Mouse (Mus musculus): ENCODE data around the gene Rccd1. TPM values are rescaled to one million over a fixed set of nuclear protein-coding genes. Genes with fewer than 3 reads are reported as not detected.

The Rccd1 gene
- polyA plus RNA-seq, 1 experiment from 2014 or later = 13.5 TPM

GRCm38 (mm10) chr7:80269751-80270255 is 54.5 kb downstream of the Rccd1 start:
- WGBS = under 1% methylated on average over 23 of the region's 23 CpGs
- no peaks in the 10 kb centered on the region for H3K27me3 ChIP-seq
- H3K4me3 ChIP-seq = peak overlapping the region; percentile 68
- peaks cover 6% of the 10 kb centered on the region; the same call in 1 of the 2 replicates for H3K9me3 ChIP-seq
- peaks cover 49% of the 10 kb centered on the region for H3K36me3 ChIP-seq
- peak overlapping the region; percentile 76 for H3K27ac ChIP-seq (replicated peaks)
- H3K9ac ChIP-seq (replicated peaks) = peak overlapping the region; percentile 78
- peaks cover 28% of the 10 kb centered on the region for H3K4me1 ChIP-seq
- peak; percentile 88 for ATAC-seq (replicated peaks)
- H3K4me2 ChIP-seq (replicated peaks) = peak overlapping the region; percentile 84

- Histone ChIP-seq H3K27me3 (no peaks in the 10 kb centered on the region), H3K9me3 (no peaks in the 10 kb centered on the region), H3K9ac (replicated peaks) (peak within 1 kb of the TSS; percentile 78), H3K36me3 (peaks cover 48% of the 10 kb centered on the region), H3K4me3 (peak within 1 kb of the TSS; percentile 68), H3K27ac (replicated peaks) (peak within 1 kb of the TSS; percentile 76), H3K4me1 (peaks cover 28% of the 10 kb centered on the region), H3K4me2 (replicated peaks) (peak within 1 kb of the TSS; percentile 84)
- WGBS = 5% methylated on average over 21 of the region's 21 CpGs
- ATAC-seq (replicated peaks) = peak; percentile 91
Observed at GRCm38 (mm10) chr7:80268897-80269750, 55.1 kb downstream of the Rccd1 start, which contains the start of gene Vps33b. TSS of gene Vps33b (plus strand) at chr7:80269649.

- no peak overlapping the region for H3K9ac ChIP-seq (replicated peaks)
- H3K36me3 ChIP-seq = peaks cover 36% of the 10 kb centered on the region
- WGBS = 79% methylated on average over 1 of the region's 1 CpGs
- H3K27ac ChIP-seq (replicated peaks) = no peak overlapping the region
- no peak overlapping the region for H3K4me3 ChIP-seq
- H3K27me3 ChIP-seq = no peaks in the 10 kb centered on the region
- peaks cover 28% of the 10 kb centered on the region for H3K4me1 ChIP-seq
- ATAC-seq (replicated peaks) = no peak
- H3K4me2 ChIP-seq (replicated peaks) = no peak overlapping the region
- no peaks in the 10 kb centered on the region for H3K9me3 ChIP-seq
Observed at GRCm38 (mm10) chr7:80267764-80268163, 56.5 kb downstream of the Rccd1 start.

GRCm38 (mm10) chr7:80264606-80265005 is 59.6 kb downstream of the Rccd1 start:
- H3K9me3 ChIP-seq = no peaks in the 10 kb centered on the region
- no peak overlapping the region for H3K4me2 ChIP-seq (replicated peaks)
- ATAC-seq (replicated peaks) = no peak
- H3K4me1 ChIP-seq = peaks cover 24% of the 10 kb centered on the region
- no peak overlapping the region for H3K27ac ChIP-seq (replicated peaks)
- peaks cover 5% of the 10 kb centered on the region for H3K27me3 ChIP-seq
- no peak overlapping the region for H3K4me3 ChIP-seq
- peaks cover 32% of the 10 kb centered on the region for H3K36me3 ChIP-seq
- 94% methylated on average over 12 of the region's 12 CpGs for WGBS
- H3K9ac ChIP-seq (replicated peaks) = no peak overlapping the region

- peaks cover 25% of the 10 kb centered on the region for H3K36me3 ChIP-seq
- WGBS = under 1% methylated on average over 32 of the region's 32 CpGs
- peaks cover 25% of the 10 kb centered on the region for H3K27me3 ChIP-seq
- H3K27ac ChIP-seq (replicated peaks) = peak overlapping the region; percentile 71
- H3K9me3 ChIP-seq = no peaks in the 10 kb centered on the region
- peak overlapping the region; percentile 82 for H3K4me2 ChIP-seq (replicated peaks)
- ATAC-seq (replicated peaks) = peak; percentile 64
- H3K4me1 ChIP-seq = peaks cover 15% of the 10 kb centered on the region
- H3K4me3 ChIP-seq = peak overlapping the region; percentile 63
- peak overlapping the region; percentile 71 for H3K9ac ChIP-seq (replicated peaks)
Observed at GRCm38 (mm10) chr7:80261372-80261990, 62.8 kb downstream of the Rccd1 start.

GRCm38 (mm10) chr7:80260625-80261371 is 63.5 kb downstream of the Rccd1 start, which contains the start of gene Ngrn:
TSS of gene Ngrn (plus strand) at chr7:80261215.
- peaks cover 18% of the 10 kb centered on the region for H3K36me3 ChIP-seq
- peaks cover 25% of the 10 kb centered on the region for H3K27me3 ChIP-seq
- peak within 1 kb of the TSS; percentile 63 for H3K4me3 ChIP-seq
- no peaks in the 10 kb centered on the region for H3K9me3 ChIP-seq
- peak within 1 kb of the TSS; percentile 82 for H3K4me2 ChIP-seq (replicated peaks)
- H3K4me1 ChIP-seq = peaks cover 15% of the 10 kb centered on the region
- WGBS = 28% methylated on average over 40 of the region's 40 CpGs
- H3K9ac ChIP-seq (replicated peaks) = peak within 1 kb of the TSS; percentile 71
- H3K27ac ChIP-seq (replicated peaks) = peak within 1 kb of the TSS; percentile 71
- peak; percentile 94 for ATAC-seq (replicated peaks)

GRCm38 (mm10) chr7:80257706-80258105 is 66.5 kb downstream of the Rccd1 start:
- Histone ChIP-seq H3K4me2 (replicated peaks) (no peak overlapping the region), H3K36me3 (no peaks in the 10 kb centered on the region), H3K27me3 (peaks cover 25% of the 10 kb centered on the region), H3K4me1 (peaks cover 15% of the 10 kb centered on the region), H3K9me3 (no peaks in the 10 kb centered on the region), H3K4me3 (no peak overlapping the region), H3K27ac (replicated peaks) (no peak overlapping the region), H3K9ac (replicated peaks) (no peak overlapping the region)
- ATAC-seq (replicated peaks) = no peak
- WGBS = 65% methylated on average over 2 of the region's 2 CpGs

- 80% methylated on average over 2 of the region's 2 CpGs for WGBS
- H3K36me3 ChIP-seq = no peaks in the 10 kb centered on the region
- no peak overlapping the region for H3K4me3 ChIP-seq
- no peak overlapping the region for H3K27ac ChIP-seq (replicated peaks)
- H3K4me1 ChIP-seq = peaks cover 5% of the 10 kb centered on the region
- no peaks in the 10 kb centered on the region for H3K9me3 ChIP-seq
- H3K4me2 ChIP-seq (replicated peaks) = no peak overlapping the region
- H3K9ac ChIP-seq (replicated peaks) = no peak overlapping the region
- no peak for ATAC-seq (replicated peaks)
- peaks cover 25% of the 10 kb centered on the region for H3K27me3 ChIP-seq
Observed at GRCm38 (mm10) chr7:80255981-80256380, 68.3 kb downstream of the Rccd1 start.

- Histone ChIP-seq H3K9ac (replicated peaks) (no peak overlapping the region), H3K36me3 (no peaks in the 10 kb centered on the region), H3K9me3 (no peaks in the 10 kb centered on the region), H3K4me1 (no peaks in the 10 kb centered on the region), H3K27me3 (peaks cover 4% of the 10 kb centered on the region), H3K4me3 (no peak overlapping the region), H3K4me2 (replicated peaks) (no peak overlapping the region), H3K27ac (replicated peaks) (no peak overlapping the region)
- ATAC-seq (replicated peaks) = no peak
- WGBS = 86% methylated on average over 11 of the region's 11 CpGs
Observed at GRCm38 (mm10) chr7:80252886-80253285, 71.4 kb downstream of the Rccd1 start.

- no peaks in the 10 kb centered on the region for H3K4me1 ChIP-seq
- no peak overlapping the region for H3K4me3 ChIP-seq
- H3K27ac ChIP-seq (replicated peaks) = no peak overlapping the region
- no peaks in the 10 kb centered on the region for H3K9me3 ChIP-seq
- H3K4me2 ChIP-seq (replicated peaks) = no peak overlapping the region
- no peak overlapping the region for H3K9ac ChIP-seq (replicated peaks)
- H3K27me3 ChIP-seq = no peaks in the 10 kb centered on the region
- WGBS = 80% methylated on average over 7 of the region's 7 CpGs
- H3K36me3 ChIP-seq = no peaks in the 10 kb centered on the region
- ATAC-seq (replicated peaks) = no peak
Observed at GRCm38 (mm10) chr7:80252437-80252836, 71.8 kb downstream of the Rccd1 start.

GRCm38 (mm10) chr7:80246859-80247258 is 77.4 kb downstream of the Rccd1 start:
- H3K4me1 ChIP-seq = 0 out of 2 replicates have a peak, but pooled peaks cover 2% of the 10 kb centered on the region
- no peak for ATAC-seq (replicated peaks)
- no peak overlapping the region for H3K9ac ChIP-seq (replicated peaks)
- no peaks in the 10 kb centered on the region for H3K27me3 ChIP-seq
- H3K4me3 ChIP-seq = peak overlapping the region; percentile 62
- 0 out of 2 replicates have a peak overlapping the region, but pooled peaks have one; percentile 82 for H3K27ac ChIP-seq (replicated peaks)
- H3K36me3 ChIP-seq = no peaks in the 10 kb centered on the region
- H3K4me2 ChIP-seq (replicated peaks) = peak overlapping the region; percentile 57
- 73% methylated on average over 7 of the region's 7 CpGs for WGBS
- no peaks in the 10 kb centered on the region for H3K9me3 ChIP-seq

All from forebrain, embryonic 15.5 days (tissue).